Mouse (Mus musculus) C2C12 (cell line): Measurements from ENCODE around the gene Dnajc16. TPM values are rescaled to one million over a fixed set of nuclear protein-coding genes. Genes with fewer than 3 reads are reported as not detected.

Experiments used
- H3K27me3 ChIP-seq: one replicate; pipeline ENCODE4 v1.6.1; 2011; ENCODE audit not compliant: control insufficient read depth, insufficient read depth, insufficient read length
- H3K36me3 ChIP-seq: one replicate; pipeline ENCODE4 v1.6.1; 2011; ENCODE audit not compliant: control insufficient read depth, insufficient read depth
- H3K4me3 ChIP-seq: one replicate; pipeline ENCODE4 v1.5.1; 2011; ENCODE audit warnings: mild to moderate bottlenecking, control low read depth; ENCODE audit not compliant: poor library complexity, insufficient read depth, severe bottlenecking
- H3K79me2 ChIP-seq: one replicate; pipeline ENCODE4 v1.6.1; 2011; ENCODE audit not compliant: control insufficient read depth, insufficient read depth
- H3K79me3 ChIP-seq: one replicate; pipeline ENCODE4 v1.6.1; 2011; ENCODE audit warnings: low read depth, control low read depth
- H3ac ChIP-seq: one replicate; pipeline ENCODE3; 2011; ENCODE audit warnings: low read depth; ENCODE audit not compliant: control insufficient read depth, insufficient read length
- CEBPB ChIP-seq: IDR thresholded peaks from one replicate; pipeline ENCODE4 v1.6.1; 2011; ENCODE audit warnings: low read depth, mild to moderate bottlenecking, control low read depth, moderate library complexity
- CTCF ChIP-seq: IDR thresholded peaks from one replicate; pipeline ENCODE4 v1.5.1; 2011; ENCODE audit not compliant: control insufficient read depth, insufficient read depth, insufficient read length
- FOSL1 ChIP-seq: IDR thresholded peaks from one replicate; pipeline ENCODE4 v1.8.0; 2011; ENCODE audit warnings: mild to moderate bottlenecking, low read length; ENCODE audit not compliant: poor library complexity, insufficient read depth, severe bottlenecking
- MAX ChIP-seq: IDR thresholded peaks from one replicate; pipeline ENCODE4 v1.6.1; 2011; ENCODE audit warnings: mild to moderate bottlenecking, control low read depth
- MYOD1 ChIP-seq: IDR thresholded peaks from one replicate; pipeline ENCODE4 v1.6.1; 2011; ENCODE audit warnings: low read depth; ENCODE audit not compliant: control insufficient read depth, insufficient read length
- MYOG ChIP-seq: IDR thresholded peaks from one replicate; pipeline ENCODE4 v1.6.1; 2011; ENCODE audit not compliant: control insufficient read depth, insufficient read length; ENCODE audit errors: extremely low read depth
- USF1 ChIP-seq: IDR thresholded peaks from one replicate; pipeline ENCODE4 v1.6.1; 2011; ENCODE audit warnings: low read depth, mild to moderate bottlenecking, control low read depth, moderate library complexity
- polyA plus RNA-seq: library from polyadenylated mRNA; unstranded; fragments of >200 nt; fragmentation: generic; extraction: Trizol; gene quantifications from one replicate; pipeline ENCODE4 v1.2.1, GENCODE M21; 2012; ENCODE audit warnings: missing spikeins

The Dnajc16 gene
- polyA plus RNA-seq, 1 experiment = 5.2 TPM

GRCm38 (mm10) chr4:141729266-141729665, 61.5 kb downstream of the Dnajc16 start:
- no peaks in the 10 kb centered on the region for H3K36me3 ChIP-seq
- no peak for TF ChIP-seq MAX
- TF ChIP-seq USF1 = no peak
- TF ChIP-seq MYOD1 = no peak
- TF ChIP-seq CEBPB = no peak
- TF ChIP-seq MYOG = no peak
- no peaks in the 10 kb centered on the region for H3K27me3 ChIP-seq
- no peaks in the 10 kb centered on the region for H3K79me2 ChIP-seq
- no peak overlapping the region for H3ac ChIP-seq
- no peaks in the 10 kb centered on the region for H3K79me3 ChIP-seq
- no peak overlapping the region for H3K4me3 ChIP-seq

- TF ChIP-seq MAX (no peak), USF1 (no peak), MYOG (no peak), CEBPB (no peak), MYOD1 (no peak), FOSL1 (no peak), CTCF (no peak)
- Histone ChIP-seq H3ac (no peak overlapping the region), H3K4me3 (no peak overlapping the region), H3K79me2 (peaks cover 24% of the 10 kb centered on the region), H3K36me3 (peaks cover 5% of the 10 kb centered on the region), H3K27me3 (no peaks in the 10 kb centered on the region), H3K79me3 (peaks cover 19% of the 10 kb centered on the region)
These were observed 65.0 kb downstream of the Dnajc16 start for GRCm38 (mm10) chr4:141725738-141726137.

GRCm38 (mm10) chr4:141725277-141725676, 65.5 kb downstream of the Dnajc16 start:
- Histone ChIP-seq H3K36me3 (peaks cover 7% of the 10 kb centered on the region), H3K79me2 (peaks cover 28% of the 10 kb centered on the region), H3K27me3 (no peaks in the 10 kb centered on the region), H3K79me3 (peaks cover 24% of the 10 kb centered on the region), H3ac (no peak overlapping the region), H3K4me3 (no peak overlapping the region)
- TF ChIP-seq CTCF (no peak), MYOG (no peak), FOSL1 (no peak), USF1 (no peak), MYOD1 (no peak), CEBPB (no peak), MAX (no peak)

GRCm38 (mm10) chr4:141724594-141724993, 66.1 kb downstream of the Dnajc16 start:
- H3K36me3 ChIP-seq = peaks cover 12% of the 10 kb centered on the region
- peaks cover 35% of the 10 kb centered on the region for H3K79me2 ChIP-seq
- no peak overlapping the region for H3K4me3 ChIP-seq
- no peak overlapping the region for H3ac ChIP-seq
- H3K27me3 ChIP-seq = no peaks in the 10 kb centered on the region
- no peak for TF ChIP-seq FOSL1
- no peak for TF ChIP-seq MAX
- TF ChIP-seq CTCF = no peak
- no peak for TF ChIP-seq CEBPB
- no peak for TF ChIP-seq MYOG
- no peak for TF ChIP-seq USF1
- TF ChIP-seq MYOD1 = no peak
- peaks cover 30% of the 10 kb centered on the region for H3K79me3 ChIP-seq

GRCm38 (mm10) chr4:141723673-141724068, 67.1 kb downstream of the Dnajc16 start:
- peaks cover 44% of the 10 kb centered on the region for H3K79me2 ChIP-seq
- H3K4me3 ChIP-seq = no peak overlapping the region
- no peak for TF ChIP-seq CTCF
- TF ChIP-seq MYOG = no peak
- no peak for TF ChIP-seq FOSL1
- no peak for TF ChIP-seq USF1
- no peak for TF ChIP-seq MAX
- no peak for TF ChIP-seq MYOD1
- TF ChIP-seq CEBPB = no peak
- H3K27me3 ChIP-seq = no peaks in the 10 kb centered on the region
- peak overlapping the region; percentile 42 for H3ac ChIP-seq
- H3K36me3 ChIP-seq = peaks cover 12% of the 10 kb centered on the region
- H3K79me3 ChIP-seq = peaks cover 40% of the 10 kb centered on the region

- H3ac ChIP-seq = peak within 1 kb of the TSS; percentile 80
- no peaks in the 10 kb centered on the region for H3K27me3 ChIP-seq
- peaks cover 51% of the 10 kb centered on the region for H3K79me2 ChIP-seq
- H3K4me3 ChIP-seq = peak within 1 kb of the TSS; percentile 80
- TF ChIP-seq MAX (no peak), CTCF (no peak), MYOD1 (no peak)
- H3K36me3 ChIP-seq = peaks cover 12% of the 10 kb centered on the region
- H3K79me3 ChIP-seq = peaks cover 46% of the 10 kb centered on the region
These were observed 67.7 kb downstream of the Dnajc16 start, which contains the start of gene Ddi2 for GRCm38 (mm10) chr4:141722731-141723672. TSS of gene Ddi2 (minus strand) at chr4:141723419.
